Mouse (Mus musculus) erythroblast, embryonic 14.5 days (primary cell): Measurements from ENCODE around the gene Pi16. TPM values are rescaled to one million over a fixed set of nuclear protein-coding genes. Genes with fewer than 3 reads are reported as not detected.

Experiments
- H3K27me3 ChIP-seq: 2 replicates; pipeline ENCODE4 v1.6.1; 2012; ENCODE audit warnings: inconsistent platforms; ENCODE audit not compliant: control insufficient read depth
- H3K36me3 ChIP-seq: 2 replicates; pipeline ENCODE4 v1.6.1; 2012; ENCODE audit warnings: mild to moderate bottlenecking, inconsistent platforms; ENCODE audit not compliant: control insufficient read depth
- H3K4me1 ChIP-seq: 2 replicates; pipeline ENCODE4 v1.6.1; 2012; ENCODE audit warnings: inconsistent platforms; ENCODE audit not compliant: control insufficient read depth
- H3K4me3 ChIP-seq: replicated peaks from 2 replicates; pipeline ENCODE3; 2012; ENCODE audit warnings: moderate library complexity, mild to moderate bottlenecking, inconsistent platforms
- H3K9me3 ChIP-seq: 2 replicates; pipeline ENCODE4 v1.6.1; 2012; ENCODE audit warnings: low read length, inconsistent platforms, mixed read lengths; ENCODE audit not compliant: control insufficient read depth
- GATA1 ChIP-seq: IDR thresholded peaks from 2 replicates; pipeline ENCODE4 v1.6.1; 2012; ENCODE audit warnings: low read length, inconsistent platforms, mixed read lengths
- TAL1 ChIP-seq: IDR thresholded peaks from 3 replicates; pipeline ENCODE4 v1.6.1; 2012; ENCODE audit warnings: low read length, inconsistent platforms, mixed read lengths
- polyA plus RNA-seq: library from polyadenylated mRNA; stranded (reverse); fragments of >175 nt; gene quantifications from 2 replicates; pipeline ENCODE4 v1.2.3, GENCODE M21; 2012

The Pi16 gene
- polyA plus RNA-seq, 1 experiment: 0.03 TPM

- H3K4me3 ChIP-seq: peak within 1 kb of the TSS; percentile 9
- H3K4me1 ChIP-seq: no peaks in the 10 kb centered on the region; the same call in 1 of the 2 replicates
- no peaks in the 10 kb centered on the region for H3K36me3 ChIP-seq
- no peaks in the 10 kb centered on the region for H3K9me3 ChIP-seq
- H3K27me3 ChIP-seq: peaks cover 3% of the 10 kb centered on the region; the same call in 1 of the 2 replicates
- no peak for TF ChIP-seq TAL1
- TF ChIP-seq GATA1: no peak
Observed at GRCm38 (mm10) chr17:29360761-29361221, 43.3 kb downstream of the Pi16 start, which contains the start of gene Fgd2. Gene Fgd2, plus strand, starts transcription at chr17:29360914.

GRCm38 (mm10) chr17:29361982-29362691 is 44.7 kb downstream of the Pi16 start:
- Histone ChIP-seq H3K27me3 (no peaks in the 10 kb centered on the region), H3K36me3 (no peaks in the 10 kb centered on the region), H3K4me3 (no peak overlapping the region), H3K4me1 (no peaks in the 10 kb centered on the region; the same call in 1 of the 2 replicates), H3K9me3 (no peaks in the 10 kb centered on the region)
- no peak for TF ChIP-seq GATA1
- TF ChIP-seq TAL1: no peak

- H3K4me1 ChIP-seq: no peaks in the 10 kb centered on the region; the same call in 1 of the 2 replicates
- TF ChIP-seq TAL1 (no peak), GATA1 (no peak)
- H3K9me3 ChIP-seq: no peaks in the 10 kb centered on the region
- H3K4me3 ChIP-seq: no peak overlapping the region
- H3K27me3 ChIP-seq: no peaks in the 10 kb centered on the region
- no peaks in the 10 kb centered on the region for H3K36me3 ChIP-seq
Observed at GRCm38 (mm10) chr17:29363109-29363508, 45.6 kb downstream of the Pi16 start.

- TF ChIP-seq GATA1 (no peak), TAL1 (no peak)
- Histone ChIP-seq H3K36me3 (no peaks in the 10 kb centered on the region), H3K9me3 (no peaks in the 10 kb centered on the region), H3K4me3 (no peak overlapping the region), H3K4me1 (no peaks in the 10 kb centered on the region; the same call in 1 of the 2 replicates), H3K27me3 (no peaks in the 10 kb centered on the region)
Observed at GRCm38 (mm10) chr17:29365105-29365621, 47.7 kb downstream of the Pi16 start.

- H3K9me3 ChIP-seq: no peaks in the 10 kb centered on the region
- TF ChIP-seq GATA1 (no peak), TAL1 (no peak)
- H3K4me3 ChIP-seq: no peak overlapping the region
- H3K36me3 ChIP-seq: no peaks in the 10 kb centered on the region
- peaks cover 7% of the 10 kb centered on the region for H3K4me1 ChIP-seq
- no peaks in the 10 kb centered on the region for H3K27me3 ChIP-seq
Observed at GRCm38 (mm10) chr17:29368726-29369125, 51.2 kb downstream of the Pi16 start.

GRCm38 (mm10) chr17:29370984-29371723 is 53.7 kb downstream of the Pi16 start:
- H3K9me3 ChIP-seq: no peaks in the 10 kb centered on the region
- no peaks in the 10 kb centered on the region for H3K36me3 ChIP-seq
- TF ChIP-seq GATA1 (no peak), TAL1 (no peak)
- H3K27me3 ChIP-seq: no peaks in the 10 kb centered on the region
- H3K4me1 ChIP-seq: peaks cover 11% of the 10 kb centered on the region
- no peak overlapping the region for H3K4me3 ChIP-seq

- Histone ChIP-seq H3K4me3 (no peak overlapping the region), H3K9me3 (no peaks in the 10 kb centered on the region), H3K36me3 (no peaks in the 10 kb centered on the region), H3K4me1 (peaks cover 11% of the 10 kb centered on the region), H3K27me3 (no peaks in the 10 kb centered on the region)
- no peak for TF ChIP-seq TAL1
- no peak for TF ChIP-seq GATA1
Observed at GRCm38 (mm10) chr17:29375871-29376270, 58.4 kb downstream of the Pi16 start.

- Histone ChIP-seq H3K4me3 (no peak overlapping the region), H3K36me3 (no peaks in the 10 kb centered on the region), H3K27me3 (no peaks in the 10 kb centered on the region), H3K4me1 (peaks cover 14% of the 10 kb centered on the region), H3K9me3 (no peaks in the 10 kb centered on the region)
- TF ChIP-seq GATA1 (no peak), TAL1 (no peak)
Observed at GRCm38 (mm10) chr17:29378056-29378455, 60.6 kb downstream of the Pi16 start.

Other genes with a start within 250 kb of the Pi16 start
- gene Cdkn1a, start 226.7 kb upstream of the Pi16 start, polyA plus RNA-seq: 5.0 and 6.4 TPM in 2 replicates
- gene Rab44, start 203.5 kb upstream of the Pi16 start, polyA plus RNA-seq: 0.16 and 0.38 TPM in 2 replicates
- 0.03 and 0.30 TPM in 2 replicates for gene Cpne5, start 79.5 kb upstream of the Pi16 start, polyA plus RNA-seq
- gene Ppil1, start 53.5 kb upstream of the Pi16 start, polyA plus RNA-seq: 5.0 and 5.3 TPM in 2 replicates
- gene BC004004, start 48.9 kb upstream of the Pi16 start, polyA plus RNA-seq: 0.99 and 2.0 TPM in 2 replicates
- gene Mtch1, start 30.3 kb downstream of the Pi16 start, polyA plus RNA-seq: 10.3 and 12.7 TPM in 2 replicates
- 0.17 and 0.28 TPM in 2 replicates for gene Fgd2, start 43.2 kb downstream of the Pi16 start, polyA plus RNA-seq
- gene Pim1, start 173.1 kb downstream of the Pi16 start, polyA plus RNA-seq: 72.6 and 76.6 TPM in 2 replicates
- gene Gm17657, start 232.0 kb downstream of the Pi16 start, polyA plus RNA-seq: not detected in 2 replicates
- 0.99 and 1.1 TPM in 2 replicates for gene Tbc1d22b, start 232.1 kb downstream of the Pi16 start, polyA plus RNA-seq
- not detected in 2 replicates for gene Tmem217, start 234.7 kb downstream of the Pi16 start, polyA plus RNA-seq